Mouse (Mus musculus): ENCODE measurements around the gene Pigu.
A peak's percentile ranks its signal among the peaks of the same experiment; 100 is the strongest.

Pigu gene

GRCm38 (mm10) chr2:155236362-155236992, 120.8 kb downstream of the Pigu start, which contains the start of gene Dynlrb1:
Dynlrb1 (plus strand) TSS chr2:155236533.
- DNase-seq (ENCODE audit: low spot score in 2 of 2), result peak; percentile 97 to 99

- DNase-seq (ENCODE audit: low spot score in 2 of 2), result no peak
These were observed 121.4 kb downstream of the Pigu start for GRCm38 (mm10) chr2:155235746-155236361.

Data from frontal cortex, postnatal 14 days (tissue).